Mouse (Mus musculus): ENCODE data around the gene Lingo1. TPM values are rescaled to one million over a fixed set of nuclear protein-coding genes. Genes with fewer than 3 reads are reported as not detected.

Gene Lingo1
- total RNA-seq, 2 experiments from 2014 or later, result 0.70 to 1.5 TPM

- no peak for DNase-seq (ENCODE audit: low spot score in 2 of 2)
Measured at GRCm38 (mm10) chr9:56776881-56777801, 19.1 kb downstream of the Lingo1 start.

DNA sequence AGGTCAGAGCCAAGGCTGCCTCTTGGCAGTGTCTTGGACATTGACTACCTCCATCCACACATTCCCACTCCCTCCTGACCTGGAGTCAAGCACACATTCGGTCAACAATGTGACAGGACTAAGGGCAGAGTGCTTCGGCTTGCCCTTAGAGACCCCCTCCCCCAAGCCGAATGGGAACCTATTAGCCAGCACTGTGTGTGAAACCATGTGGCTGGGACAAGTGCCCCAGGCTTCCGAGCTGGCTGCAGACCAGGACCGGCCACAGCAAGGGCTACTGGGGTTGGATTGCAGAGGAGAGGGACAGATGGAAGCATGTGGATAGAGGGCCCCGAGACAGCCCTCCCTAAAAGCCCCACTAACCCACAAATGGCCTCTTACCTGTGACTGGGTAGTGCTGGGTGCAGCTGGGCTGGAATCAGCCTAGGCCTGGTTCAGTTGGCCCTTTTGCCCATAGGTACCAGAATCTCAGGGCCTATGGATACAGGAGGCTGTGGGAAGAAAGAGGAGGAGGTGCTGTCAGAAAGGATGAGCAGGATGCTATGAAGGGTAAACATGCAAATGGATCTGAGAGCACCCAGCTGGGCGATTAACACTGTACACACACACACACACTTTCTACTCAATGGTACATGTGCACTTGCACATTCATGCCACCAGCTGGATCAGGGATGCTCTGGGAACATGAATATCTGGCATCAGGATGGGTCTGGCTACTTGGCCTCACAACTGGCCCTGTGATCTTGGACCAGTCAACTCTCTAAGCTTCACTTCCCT is 20.9 kb downstream of the Lingo1 start:
- DNase-seq (ENCODE audit: low spot score in 2 of 2), result no peak

GRCm38 (mm10) chr9:56774231-56774630 is 22.0 kb downstream of the Lingo1 start:
- peak; percentile 35 to 52 for DNase-seq (ENCODE audit: low spot score in 2 of 2)

DNA sequence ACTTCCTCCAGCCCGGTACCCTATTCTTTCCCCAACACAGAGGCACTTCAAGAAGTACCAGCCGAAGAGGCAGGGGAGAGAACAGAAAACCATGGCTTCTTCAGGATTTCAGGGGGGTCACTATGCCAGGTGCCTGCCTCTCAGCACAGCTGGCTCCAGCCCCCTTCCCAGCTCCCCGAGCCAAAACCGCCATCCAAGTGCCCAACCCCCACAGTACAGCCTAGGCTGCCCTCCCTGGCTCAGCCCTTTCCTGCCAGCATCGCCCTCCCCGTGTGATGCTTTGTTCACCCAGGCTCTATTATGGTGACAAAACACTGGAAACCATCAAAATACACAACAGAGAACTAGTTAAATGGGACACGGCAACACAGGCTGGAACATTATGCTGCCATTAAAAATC is 22.6 kb downstream of the Lingo1 start:
- DNase-seq (ENCODE audit: low spot score in 2 of 2), result no peak

- DNase-seq (ENCODE audit: low spot score in 2 of 2), result no peak
Measured at GRCm38 (mm10) chr9:56767653-56768136, 28.6 kb downstream of the Lingo1 start.

- no peak for DNase-seq (ENCODE audit: low spot score in 2 of 2)
Measured at GRCm38 (mm10) chr9:56766629-56767357, 29.5 kb downstream of the Lingo1 start.

DNA sequence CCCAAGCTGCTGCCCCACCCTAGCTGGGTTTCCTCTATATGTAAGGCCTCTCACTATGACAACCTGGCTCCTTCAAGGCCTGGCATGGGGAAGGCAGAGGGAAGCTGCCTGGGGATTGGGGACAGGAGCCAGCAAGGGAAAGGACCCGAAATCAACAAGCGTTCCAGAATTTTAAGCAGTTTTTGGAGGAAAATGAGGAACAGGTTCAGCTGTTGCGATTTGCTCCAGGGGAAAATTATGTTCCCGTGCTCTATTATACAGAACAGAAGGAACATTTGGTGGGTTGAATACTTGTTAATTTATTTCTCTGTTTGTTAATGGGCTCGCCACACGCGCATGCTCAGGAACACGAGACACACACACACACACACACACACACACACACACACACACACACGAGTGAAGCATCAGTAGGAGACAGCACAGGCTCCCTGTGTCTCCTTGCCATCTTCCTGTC is 34.1 kb downstream of the Lingo1 start:
- DNase-seq (ENCODE audit: low spot score in 2 of 2), result no peak

DNA sequence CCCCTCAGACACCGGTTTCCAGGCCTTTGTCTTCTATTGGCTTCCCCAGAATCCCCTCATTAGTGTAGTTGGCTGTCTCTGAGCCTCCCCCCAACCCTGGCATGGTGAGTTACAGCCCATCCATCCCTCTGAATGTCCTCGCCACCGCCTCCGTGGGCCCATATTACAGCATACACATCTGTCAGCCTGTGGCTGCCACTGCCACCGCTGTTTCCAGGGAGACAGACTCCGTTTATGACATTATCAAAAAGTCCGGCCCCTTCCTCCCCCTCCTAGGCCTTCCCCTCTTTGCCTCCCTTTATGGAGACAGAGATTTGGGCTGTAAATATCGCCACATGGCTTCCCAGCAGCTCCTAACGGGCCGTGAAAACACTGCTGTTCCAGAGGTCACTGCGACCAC is 38.5 kb downstream of the Lingo1 start:
- no peak for DNase-seq (ENCODE audit: low spot score in 2 of 2)

DNA sequence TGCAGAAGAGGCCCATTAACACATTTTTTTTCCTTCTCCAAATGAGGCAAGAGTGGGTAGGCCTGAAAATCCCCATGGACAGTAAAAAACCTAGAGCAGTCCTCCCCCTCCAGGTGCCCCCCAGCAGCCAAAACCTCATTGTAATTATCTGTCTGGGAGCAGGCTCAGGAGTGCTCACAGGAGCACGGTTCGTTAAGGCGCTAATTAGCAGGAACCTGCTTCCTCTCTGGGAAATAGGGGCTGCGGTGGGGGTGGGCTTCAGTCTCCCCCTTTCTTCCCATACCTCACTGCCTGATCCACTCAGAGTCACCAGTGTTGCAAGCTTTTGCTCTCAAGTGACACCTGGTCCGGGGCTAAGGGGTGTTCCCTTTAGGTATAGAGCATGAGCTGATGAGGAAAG is 41.1 kb downstream of the Lingo1 start:
- DNase-seq (ENCODE audit: low spot score in 2 of 2), result no peak

GRCm38 (mm10) chr9:56753386-56753785 is 42.9 kb downstream of the Lingo1 start:
- no peak for DNase-seq (ENCODE audit: low spot score in 2 of 2)

GRCm38 (mm10) chr9:56748056-56748455 is 48.2 kb downstream of the Lingo1 start:
- DNase-seq (ENCODE audit: low spot score in 2 of 2), result no peak

DNA sequence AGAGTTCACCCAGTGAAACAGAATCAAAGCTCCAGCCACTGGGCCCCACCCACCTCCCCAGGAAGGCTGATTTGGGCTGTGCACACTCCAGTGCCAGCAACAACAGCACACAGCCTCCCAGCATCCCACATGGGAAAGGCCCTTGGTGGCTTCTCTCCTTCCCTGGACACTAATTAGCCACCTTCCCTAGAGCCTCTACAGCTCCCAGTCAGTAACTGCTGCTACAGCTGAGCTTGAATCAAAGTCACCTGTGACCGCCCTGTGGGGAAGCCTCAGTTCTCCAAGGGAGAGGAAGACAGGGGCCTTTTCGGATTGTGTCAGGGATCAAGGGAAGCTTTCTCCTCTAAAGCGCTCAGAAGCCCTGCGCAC is 49.4 kb downstream of the Lingo1 start:
- no peak for DNase-seq (ENCODE audit: low spot score in 2 of 2)

DNA sequence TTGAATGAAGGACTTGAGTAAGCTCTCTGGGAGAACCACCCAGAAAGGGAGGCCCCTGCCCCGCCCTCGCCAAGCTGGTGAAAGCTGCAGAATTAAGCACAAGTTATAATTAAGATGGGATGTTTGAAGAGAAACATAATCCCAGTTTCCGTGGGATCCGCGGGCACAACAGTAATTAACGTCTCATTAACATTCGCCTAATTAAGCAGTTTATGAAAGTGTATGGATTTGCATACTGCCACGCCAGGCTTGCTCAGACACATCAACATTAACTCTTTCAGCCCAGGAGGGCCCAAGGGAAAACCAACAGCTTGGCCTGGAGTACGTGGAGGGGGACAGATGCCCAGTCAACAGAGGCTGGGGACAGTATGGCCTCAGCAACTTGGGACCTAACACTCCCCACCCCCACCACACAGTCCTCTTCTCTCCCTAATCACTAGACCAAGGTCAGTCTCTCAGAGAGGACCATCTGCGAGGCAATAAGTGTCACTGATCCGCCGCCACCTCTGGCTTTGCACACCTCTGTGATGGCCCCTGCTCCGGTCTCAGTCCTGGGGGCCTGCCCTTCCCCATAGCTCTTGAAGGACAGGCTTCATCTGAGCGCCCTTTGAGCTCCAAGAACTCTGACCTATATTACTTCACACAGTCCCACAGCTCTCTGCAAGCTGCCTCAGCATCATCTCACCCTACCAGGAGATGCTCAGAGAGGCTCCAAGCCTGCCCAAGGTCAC is 49.9 kb downstream of the Lingo1 start:
- no peak for DNase-seq (ENCODE audit: low spot score in 2 of 2)

DNA sequence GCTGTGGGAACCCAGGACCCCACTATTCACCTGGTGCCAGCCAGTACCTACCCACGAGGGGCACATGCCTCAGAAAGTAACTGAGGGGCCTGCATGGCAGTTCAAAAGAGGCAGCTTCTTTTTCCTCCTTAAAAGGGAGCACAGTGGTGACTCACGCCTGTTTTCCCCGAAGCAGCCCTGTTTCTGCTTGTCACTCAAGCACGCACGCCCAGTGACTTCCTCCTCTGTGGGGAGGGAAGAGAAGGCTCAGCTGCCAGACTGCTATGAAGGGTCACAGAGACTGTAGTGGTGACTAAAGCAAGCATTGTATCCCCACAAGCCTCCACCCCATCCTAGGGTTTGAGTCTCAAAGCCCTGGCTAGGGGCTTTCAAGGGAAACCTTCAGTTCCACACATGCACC is 51.9 kb downstream of the Lingo1 start:
- no peak for DNase-seq (ENCODE audit: low spot score in 2 of 2)

DNA sequence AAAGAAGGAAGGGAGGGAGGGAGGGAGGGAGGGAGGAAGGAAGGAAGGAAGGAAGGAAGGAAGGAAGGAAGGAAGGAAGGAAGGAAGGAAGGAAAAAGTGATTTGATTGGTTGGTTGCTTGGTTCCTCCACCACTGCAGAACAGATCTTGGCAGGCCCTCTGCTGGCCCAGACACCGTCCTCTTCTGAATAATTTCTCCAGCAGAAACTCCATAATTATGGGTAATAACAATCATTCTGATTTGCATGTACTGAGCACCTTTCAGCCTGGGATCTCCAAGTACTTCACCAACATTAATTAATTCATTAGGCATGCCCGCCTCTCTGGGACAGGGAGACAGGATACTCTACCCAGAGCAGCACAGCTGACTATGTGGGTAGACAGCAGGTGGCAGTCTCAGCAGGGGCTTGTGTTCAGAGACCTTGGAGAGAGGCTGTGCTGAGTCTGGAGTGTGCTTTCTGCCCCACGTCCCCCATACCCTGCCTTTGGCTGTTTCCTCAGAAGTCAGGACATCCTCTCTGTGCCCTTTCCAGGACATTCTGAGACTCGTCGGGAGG is 57.0 kb downstream of the Lingo1 start:
- no peak for DNase-seq (ENCODE audit: low spot score in 2 of 2)

DNA sequence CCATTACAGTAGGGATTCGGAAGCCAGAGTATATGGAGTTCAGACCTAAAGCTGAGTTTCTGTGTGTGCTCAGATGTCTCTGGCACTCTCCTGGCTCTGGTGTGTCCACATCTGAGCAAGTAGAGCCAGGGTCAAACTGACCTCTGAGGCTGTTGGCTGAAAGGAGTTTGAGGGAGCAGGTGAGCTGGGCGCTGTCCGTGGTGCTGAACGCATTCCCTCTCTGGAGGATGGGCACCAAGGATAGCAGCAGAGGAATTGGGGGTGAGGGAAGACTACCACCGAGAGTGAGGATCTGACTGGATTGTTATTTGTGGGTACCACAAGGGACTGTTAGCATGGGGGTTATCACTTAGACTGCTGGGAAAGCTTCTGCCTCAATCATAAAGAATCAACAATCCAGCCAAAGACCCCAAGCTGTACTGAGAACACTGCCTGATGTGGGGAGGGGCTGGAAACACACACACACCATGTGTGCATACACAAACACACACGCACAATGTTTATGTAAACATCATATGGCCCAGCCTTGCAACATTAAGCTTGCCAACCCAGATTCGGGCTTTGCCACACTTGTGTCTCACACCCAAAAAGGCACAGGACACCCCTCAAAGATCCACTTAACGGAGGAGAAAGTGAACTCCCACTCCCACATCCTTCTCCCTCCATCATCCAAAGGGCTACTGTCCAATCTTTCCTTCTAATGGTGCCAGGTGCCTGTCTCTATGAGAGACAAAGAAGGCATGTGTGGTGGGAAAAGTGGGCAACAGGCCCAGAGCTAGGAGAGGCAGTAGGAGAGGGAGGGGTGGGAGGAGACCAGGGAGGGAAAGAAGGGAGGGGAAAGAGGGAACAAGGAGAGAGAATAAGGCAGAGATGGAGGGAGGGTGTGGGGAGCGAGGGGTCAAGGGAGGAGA is 57.8 kb downstream of the Lingo1 start:
- DNase-seq (ENCODE audit: low spot score in 2 of 2), result peak; percentile 46 to 48

DNA sequence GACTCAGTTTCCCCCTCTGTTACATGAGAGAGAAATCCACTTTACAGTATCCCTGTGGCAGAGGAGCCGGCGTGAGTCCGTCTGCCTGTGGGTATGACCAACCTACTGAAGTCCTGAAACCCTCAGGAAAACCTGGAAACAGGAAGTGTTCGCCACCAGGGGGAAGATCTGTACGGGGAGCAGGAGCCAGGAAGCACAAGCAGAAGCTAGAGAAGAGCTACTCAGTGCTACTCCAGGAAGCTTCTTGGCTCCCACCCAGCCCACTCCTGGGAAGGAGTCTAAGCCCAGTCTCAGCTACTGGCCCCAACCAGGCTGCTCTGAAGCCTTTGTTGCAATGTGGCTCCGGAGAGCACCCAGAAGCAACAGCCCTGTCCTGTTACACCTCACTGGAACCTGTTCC is 61.9 kb downstream of the Lingo1 start:
- DNase-seq (ENCODE audit: low spot score in 2 of 2), result no peak

DNA sequence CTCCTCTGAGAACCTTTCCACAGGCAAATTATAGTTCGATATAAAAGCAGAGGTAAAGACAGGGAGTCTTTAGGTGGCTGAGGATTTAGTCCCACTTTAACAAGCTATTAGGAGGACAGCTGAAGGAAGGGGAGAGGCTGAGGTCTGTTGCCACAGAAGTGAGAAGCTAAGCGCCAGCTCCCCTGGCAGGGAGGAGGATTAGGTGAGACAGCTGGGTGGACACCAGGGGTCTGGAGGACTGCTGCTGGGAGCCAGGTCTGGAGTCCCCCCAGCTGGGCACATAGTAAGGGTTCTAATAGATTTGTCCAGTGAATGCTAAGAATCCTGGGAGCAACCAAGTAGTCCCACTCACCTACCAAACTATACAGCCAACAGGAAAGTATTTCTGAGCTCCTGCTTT is 65.3 kb downstream of the Lingo1 start:
- no peak for DNase-seq (ENCODE audit: low spot score in 2 of 2)

- no peak for DNase-seq (ENCODE audit: low spot score in 2 of 2)
Measured at GRCm38 (mm10) chr9:56729145-56729544, 67.1 kb downstream of the Lingo1 start.
